Mouse (Mus musculus) limb, embryonic 14.5 days (tissue): ENCODE results near the gene Acin1. TPM values are rescaled to one million over a fixed set of nuclear protein-coding genes. Genes with fewer than 3 reads are reported as not detected.
A peak's percentile ranks its signal among the peaks of the same experiment; 100 is the strongest.

ENCODE experiments used
- ATAC-seq: fragments of 200-750 bp; cut with Nextera tagmentation; 2 replicates; pipeline ENCODE4 v1.8.0; 2017; ENCODE audit warnings: low read depth, moderate number of reproducible peaks, moderate TSS enrichment; ENCODE audit not compliant: low FRiP score
- DNase-seq: peaks from one replicate; pipeline ENCODE4 v3.0.0-alpha.2; 2015; ENCODE audit warnings: low spot score
- H3K27ac ChIP-seq: fragments of 300-500 bp; sonication (generic); replicated peaks from 2 replicates; pipeline ENCODE4 v1.5.1; 2014; ENCODE audit warnings: low read depth, mild to moderate bottlenecking, low read length, moderate library complexity, mixed read lengths
- H3K27me3 ChIP-seq: fragments of 300-500 bp; sonication (generic); 2 replicates; pipeline ENCODE4 v1.6.1; 2014; ENCODE audit warnings: low read length, mixed read lengths; ENCODE audit not compliant: control insufficient read depth, insufficient read depth
- H3K36me3 ChIP-seq: fragments of 300-500 bp; sonication (generic); 2 replicates; pipeline ENCODE4 v1.6.1; 2014; ENCODE audit warnings: mild to moderate bottlenecking, low read length, moderate library complexity, mixed read lengths; ENCODE audit not compliant: control insufficient read depth, insufficient read depth
- H3K4me1 ChIP-seq: fragments of 300-500 bp; sonication (generic); 2 replicates; pipeline ENCODE4 v1.6.1; 2014; ENCODE audit warnings: antibody characterized with exemption, low read length, mixed read lengths; ENCODE audit not compliant: control insufficient read depth, insufficient read depth
- H3K4me2 ChIP-seq: fragments of 300-500 bp; sonication (generic); replicated peaks from 2 replicates; pipeline ENCODE4 v1.6.1; 2014; ENCODE audit warnings: low read depth, mild to moderate bottlenecking, low read length, moderate library complexity; ENCODE audit not compliant: severe bottlenecking
- H3K4me3 ChIP-seq: fragments of 300-500 bp; sonication (generic); replicated peaks from 2 replicates; pipeline ENCODE4 v1.5.1; 2014; ENCODE audit warnings: low read length
- H3K9ac ChIP-seq: fragments of 300-500 bp; sonication (generic); 2 replicates; pipeline ENCODE4 v1.6.1; 2014; ENCODE audit warnings: mild to moderate bottlenecking, low read depth, low read length, moderate library complexity; ENCODE audit not compliant: severe bottlenecking
- H3K9me3 ChIP-seq: fragments of 300-500 bp; sonication (generic); 2 replicates; pipeline ENCODE4 v1.6.1; 2016; ENCODE audit warnings: low read length; ENCODE audit not compliant: control insufficient read depth
- POLR2A ChIP-seq: fragments of 200-500 bp; IDR thresholded peaks from 2 replicates; pipeline ENCODE4 v1.8.0; 2012; ENCODE audit warnings: inconsistent platforms, mild to moderate bottlenecking, moderate library complexity, borderline replicate concordance; ENCODE audit not compliant: insufficient read depth, insufficient read length; ENCODE audit errors: extremely low read depth
- WGBS: fragments of 180-500 bp; shearing (Covaris S2); extraction: QIAGEN DNeasy Blood & Tissue Kit; methylation state at CpG from one replicate; pipeline ENCODE4 v1.1.7; 2014; 5-methylcytosine and 5-hydroxymethylcytosine counted together
- polyA plus RNA-seq, 2 experiments: library from polyadenylated mRNA; depleted of rRNA in 1 of 2; stranded (reverse) in 1 of 2; unstranded in 1 of 2; fragments of >200 nt; fragmentation: Nextera tagmentation in 1 of 2; extraction: Ambion mirVana in 1 of 2; gene quantifications; 2 replicates each; pipeline versions ENCODE4 v1.2.1 to v1.2.3; 2012 to 2014

Acin1 gene
- polyA plus RNA-seq, 2 experiments, result 99.4 to 297 TPM

GRCm38 (mm10) chr14:54643011-54643410 lies 43.7 kb downstream of the Acin1 start:
- TF ChIP-seq POLR2A, result no peak
- Histone ChIP-seq H3K9ac (no peak overlapping the region), H3K4me1 (peaks cover 10% of the 10 kb centered on the region), H3K27ac (no peak overlapping the region), H3K27me3 (no peaks in the 10 kb centered on the region), H3K9me3 (no peaks in the 10 kb centered on the region), H3K4me3 (no peak overlapping the region), H3K36me3 (peaks cover 66% of the 10 kb centered on the region), H3K4me2 (no peak overlapping the region)
- no peak for DNase-seq
- 95% methylated on average over 2 of the region's 2 CpGs for WGBS
- ATAC-seq, result no peak

- 81% methylated on average over 24 of the region's 25 CpGs for WGBS
- no peak overlapping the region for H3K27ac ChIP-seq
- no peak for DNase-seq
Observed at GRCm38 (mm10) chr14:54642224-54642944, 44.3 kb downstream of the Acin1 start.

GRCm38 (mm10) chr14:54641305-54641969 lies 45.3 kb downstream of the Acin1 start, which contains the start of gene Cdh24:
Gene Cdh24, minus strand, starts transcription at chr14:54641364.
- Histone ChIP-seq H3K4me1 (peaks cover 10% of the 10 kb centered on the region), H3K9me3 (no peaks in the 10 kb centered on the region), H3K36me3 (peaks cover 66% of the 10 kb centered on the region), H3K4me3 (peak within 1 kb of the TSS; percentile 77), H3K4me2 (peak within 1 kb of the TSS; percentile 88), H3K27ac (peak within 1 kb of the TSS; percentile 63), H3K9ac (peak within 1 kb of the TSS; percentile 81), H3K27me3 (no peaks in the 10 kb centered on the region)
- DNase-seq (peak; percentile 88), ATAC-seq (peak; percentile 92)
- TF ChIP-seq POLR2A, result peak; percentile 81; the same call in 1 of the 2 replicates
- WGBS, result under 1% methylated on average over 38 of the region's 52 CpGs

More at GRCm38 (mm10) chr14:54642224-54642944, 44.3 kb downstream of the Acin1 start:
- no peak for TF ChIP-seq POLR2A
- H3K9ac ChIP-seq, result no peak overlapping the region
- ATAC-seq, result no peak
- H3K9me3 ChIP-seq, result no peaks in the 10 kb centered on the region
- peaks cover 10% of the 10 kb centered on the region for H3K4me1 ChIP-seq
- peaks cover 65% of the 10 kb centered on the region for H3K36me3 ChIP-seq
- no peak overlapping the region for H3K4me3 ChIP-seq
- H3K27me3 ChIP-seq, result no peaks in the 10 kb centered on the region
- H3K4me2 ChIP-seq, result no peak overlapping the region

- ATAC-seq, result peak; percentile 27
- WGBS, result 0% methylated on average over 8 of the region's 28 CpGs
- H3K9me3 ChIP-seq, result no peaks in the 10 kb centered on the region
Observed at GRCm38 (mm10) chr14:54640946-54641304, 45.8 kb downstream of the Acin1 start, which contains the start of gene Gm17606. Gene Gm17606, plus strand, starts transcription at chr14:54640952.

GRCm38 (mm10) chr14:54640121-54640520 lies 46.6 kb downstream of the Acin1 start:
- H3K4me2 ChIP-seq, result peak overlapping the region; percentile 88
- H3K27me3 ChIP-seq, result no peaks in the 10 kb centered on the region
- no peak for DNase-seq
- H3K9ac ChIP-seq, result peak overlapping the region; percentile 81
- no peak for TF ChIP-seq POLR2A
- peaks cover 10% of the 10 kb centered on the region for H3K4me1 ChIP-seq
- no peaks in the 10 kb centered on the region for H3K9me3 ChIP-seq
- no peak for ATAC-seq
- 15% methylated on average over 4 of the region's 4 CpGs for WGBS
- no peak overlapping the region for H3K27ac ChIP-seq
- peak overlapping the region; percentile 77 for H3K4me3 ChIP-seq
- H3K36me3 ChIP-seq, result peaks cover 63% of the 10 kb centered on the region

More at GRCm38 (mm10) chr14:54640946-54641304, 45.8 kb downstream of the Acin1 start, which contains the start of gene Gm17606:
- peak within 1 kb of the TSS; percentile 88 for H3K4me2 ChIP-seq
- peaks cover 66% of the 10 kb centered on the region for H3K36me3 ChIP-seq
- TF ChIP-seq POLR2A, result no peak
- peaks cover 10% of the 10 kb centered on the region for H3K4me1 ChIP-seq
- H3K27me3 ChIP-seq, result no peaks in the 10 kb centered on the region
- no peak for DNase-seq
- H3K4me3 ChIP-seq, result peak within 1 kb of the TSS; percentile 77
- H3K27ac ChIP-seq, result peak within 1 kb of the TSS; percentile 63
- H3K9ac ChIP-seq, result peak within 1 kb of the TSS; percentile 81
